Mouse (Mus musculus): ENCODE data around the gene Chd9. TPM values are rescaled to one million over a fixed set of nuclear protein-coding genes. Genes with fewer than 3 reads are reported as not detected.

The Chd9 gene
- polyA plus RNA-seq (2014; fragmentation: Nextera tagmentation; extraction: Ambion mirVana): 22.0 and 25.3 TPM in 2 replicates

DNA sequence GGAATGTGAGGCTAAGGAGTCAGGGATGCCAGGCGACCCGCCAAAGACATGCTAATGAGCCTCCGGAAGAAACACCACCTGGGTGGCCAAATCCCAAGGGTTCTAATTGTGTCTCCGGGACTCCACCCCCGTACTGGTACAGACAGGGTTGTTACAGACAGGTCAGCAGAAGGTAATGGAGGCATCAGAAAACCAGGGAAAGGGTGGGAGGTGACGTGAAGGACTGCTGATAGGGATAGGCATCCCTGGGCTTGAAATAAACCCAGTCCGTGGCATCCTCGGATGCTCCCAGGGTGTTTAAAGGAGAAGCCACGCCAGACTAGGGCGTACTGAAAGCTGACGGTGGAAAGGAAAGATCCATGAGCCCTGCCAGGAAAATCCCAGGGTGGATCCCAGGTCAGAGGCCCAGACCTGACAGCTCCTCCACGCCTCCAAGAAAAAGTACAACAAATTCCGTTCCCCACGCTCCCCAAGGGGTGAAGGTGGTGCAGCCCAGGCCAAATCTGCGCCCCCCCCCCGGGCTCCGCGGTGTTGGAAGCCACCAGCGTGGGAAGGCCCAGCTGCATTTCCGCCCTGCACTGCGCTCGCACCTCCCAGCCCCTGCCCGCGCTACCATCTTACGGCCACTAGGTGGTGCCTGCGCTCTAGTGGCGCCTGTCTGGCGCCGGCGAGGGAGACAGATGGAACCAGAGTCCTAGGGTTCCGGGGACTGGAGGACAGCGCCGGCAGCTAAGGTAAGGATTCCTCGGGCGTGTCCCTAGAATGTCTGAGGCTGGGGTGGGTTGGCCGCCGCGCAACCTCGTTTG, at the start of gene Chd9:
Chd9 (plus strand) TSS at position 172 of the 806 bp plus-strand sequence.
- peak within 1 kb of the TSS; percentile 67 for H3K9ac ChIP-seq (ENCODE audit: low read depth, low read length)
- peaks cover 20% of the 10 kb centered on the region for H3K4me1 ChIP-seq (replicated peaks; ENCODE audit: control insufficient read depth, insufficient read depth, low read length)
- H3K9me3 ChIP-seq (ENCODE audit: control insufficient read depth, low read length): no peaks in the 10 kb centered on the region
- H3K27ac ChIP-seq (ENCODE audit: low read depth, low read length): no peak within 1 kb of the TSS; the same call in 1 of the 2 replicates
- peak; percentile 93 for ATAC-seq (replicated peaks; ENCODE audit: low FRiP score)
- H3K36me3 ChIP-seq (ENCODE audit: control insufficient read depth, insufficient read depth, low read length): no peaks in the 10 kb centered on the region
- peak; percentile 91 for DNase-seq (ENCODE audit: low spot score)
- WGBS: 5% methylated on average over 39 of the region's 39 CpGs
- H3K4me3 ChIP-seq (ENCODE audit: low read depth, low read length): peak within 1 kb of the TSS; percentile 60
- no peaks in the 10 kb centered on the region for H3K27me3 ChIP-seq (replicated peaks; ENCODE audit: control insufficient read depth, insufficient read depth, low read length)
- peak within 1 kb of the TSS; percentile 89 for H3K4me2 ChIP-seq

- no peak overlapping the region for H3K27ac ChIP-seq (ENCODE audit: low read depth, low read length)
- ATAC-seq (replicated peaks; ENCODE audit: low FRiP score): no peak
- no peak overlapping the region for H3K9ac ChIP-seq (ENCODE audit: low read depth, low read length)
- H3K9me3 ChIP-seq (ENCODE audit: control insufficient read depth, low read length): no peaks in the 10 kb centered on the region
- no peak for DNase-seq (ENCODE audit: low spot score)
- H3K27me3 ChIP-seq (replicated peaks; ENCODE audit: control insufficient read depth, insufficient read depth, low read length): no peaks in the 10 kb centered on the region
- WGBS: 90% methylated on average over 1 of the region's 1 CpGs
- H3K4me1 ChIP-seq (replicated peaks; ENCODE audit: control insufficient read depth, insufficient read depth, low read length): no peaks in the 10 kb centered on the region
- H3K4me3 ChIP-seq (ENCODE audit: low read depth, low read length): no peak overlapping the region
- no peaks in the 10 kb centered on the region for H3K36me3 ChIP-seq (ENCODE audit: control insufficient read depth, insufficient read depth, low read length)
- no peak overlapping the region for H3K4me2 ChIP-seq
Measured at GRCm38 (mm10) chr8:90791616-90792015, 36.5 kb upstream of the Chd9 start.

DNA sequence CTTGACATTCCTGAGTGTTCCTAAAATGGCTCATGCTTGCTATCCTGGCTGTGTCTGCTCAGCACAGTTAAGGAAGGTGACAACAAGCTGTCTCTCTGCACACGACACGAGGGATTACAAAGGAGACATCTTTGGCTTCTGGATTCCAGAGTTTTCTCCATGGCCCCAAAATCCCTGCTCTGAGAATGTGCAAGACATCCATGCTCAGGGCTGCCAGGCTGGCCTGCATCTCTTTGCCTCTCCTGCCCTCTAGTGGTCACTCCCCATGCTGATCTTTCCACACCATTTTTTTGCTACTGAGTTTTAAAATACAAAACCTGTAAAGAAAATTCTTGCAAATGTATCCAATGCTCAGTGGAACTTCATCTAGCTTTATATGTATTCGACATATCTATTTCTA, 34.4 kb upstream of the Chd9 start:
- Histone ChIP-seq H3K4me3 (ENCODE audit: low read depth, low read length) (no peak overlapping the region), H3K9ac (ENCODE audit: low read depth, low read length) (no peak overlapping the region), H3K27me3 (replicated peaks; ENCODE audit: control insufficient read depth, insufficient read depth, low read length) (no peaks in the 10 kb centered on the region), H3K4me1 (replicated peaks; ENCODE audit: control insufficient read depth, insufficient read depth, low read length) (no peaks in the 10 kb centered on the region), H3K9me3 (ENCODE audit: control insufficient read depth, low read length) (no peaks in the 10 kb centered on the region), H3K36me3 (ENCODE audit: control insufficient read depth, insufficient read depth, low read length) (no peaks in the 10 kb centered on the region), H3K4me2 (no peak overlapping the region), H3K27ac (ENCODE audit: low read depth, low read length) (no peak overlapping the region)
- WGBS: 4% methylated on average over 3 of the region's 3 CpGs
- DNase-seq (ENCODE audit: low spot score) (peak; percentile 49), ATAC-seq (replicated peaks; ENCODE audit: low FRiP score) (no peak)

DNA sequence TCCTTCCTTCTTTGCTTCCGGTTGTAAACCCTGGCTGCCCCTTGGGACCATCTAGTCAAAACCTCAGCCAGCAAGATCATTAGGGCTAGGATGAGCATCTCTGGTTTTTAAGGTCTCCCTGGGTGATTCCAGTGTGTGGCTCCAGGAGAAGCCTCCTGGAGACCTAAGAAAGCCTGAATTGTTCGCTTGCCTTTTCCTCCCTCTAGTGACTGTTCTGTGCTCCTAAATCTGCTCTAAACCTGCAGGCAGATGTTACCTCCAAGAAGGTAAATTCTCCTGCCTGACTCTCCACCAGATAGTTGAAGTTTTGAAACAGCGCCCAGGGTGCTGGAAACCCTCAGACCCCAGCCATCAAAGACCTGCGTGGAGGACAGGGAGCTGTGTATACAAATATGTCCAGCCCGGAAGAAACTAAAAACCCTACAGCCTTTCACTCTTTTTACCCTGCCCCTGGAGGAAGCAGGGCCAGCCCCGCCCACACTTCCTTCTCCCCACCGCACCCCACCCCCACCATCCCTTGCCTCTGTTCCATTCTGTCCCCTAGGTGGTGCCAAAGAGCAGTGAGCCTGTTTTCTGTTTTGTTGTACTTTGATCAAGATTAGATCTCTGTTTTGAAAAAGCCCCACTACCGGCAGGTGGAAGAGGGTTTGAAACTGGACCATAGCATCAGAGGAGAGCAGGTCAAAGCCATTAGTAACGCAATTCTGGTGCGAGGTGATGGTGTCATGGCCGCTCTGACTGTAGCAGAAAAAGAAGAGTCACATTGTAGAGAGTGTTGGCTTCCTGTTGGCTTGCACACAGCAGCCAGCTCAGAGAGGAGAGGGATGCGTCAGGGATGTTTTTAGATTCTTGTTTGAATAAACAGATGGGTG, 32.9 kb upstream of the Chd9 start:
- Histone ChIP-seq H3K9me3 (ENCODE audit: control insufficient read depth, low read length) (no peaks in the 10 kb centered on the region), H3K27ac (ENCODE audit: low read depth, low read length) (no peak overlapping the region), H3K27me3 (replicated peaks; ENCODE audit: control insufficient read depth, insufficient read depth, low read length) (no peaks in the 10 kb centered on the region), H3K4me2 (peak overlapping the region; percentile 50), H3K36me3 (ENCODE audit: control insufficient read depth, insufficient read depth, low read length) (no peaks in the 10 kb centered on the region), H3K4me3 (ENCODE audit: low read depth, low read length) (peak overlapping the region; percentile 16; the same call in 1 of the 2 replicates), H3K4me1 (replicated peaks; ENCODE audit: control insufficient read depth, insufficient read depth, low read length) (no peaks in the 10 kb centered on the region), H3K9ac (ENCODE audit: low read depth, low read length) (no peak overlapping the region)
- WGBS: 8% methylated on average over 12 of the region's 12 CpGs
- peak; percentile 55 for DNase-seq (ENCODE audit: low spot score)
- ATAC-seq (replicated peaks; ENCODE audit: low FRiP score): peak; percentile 81

DNA sequence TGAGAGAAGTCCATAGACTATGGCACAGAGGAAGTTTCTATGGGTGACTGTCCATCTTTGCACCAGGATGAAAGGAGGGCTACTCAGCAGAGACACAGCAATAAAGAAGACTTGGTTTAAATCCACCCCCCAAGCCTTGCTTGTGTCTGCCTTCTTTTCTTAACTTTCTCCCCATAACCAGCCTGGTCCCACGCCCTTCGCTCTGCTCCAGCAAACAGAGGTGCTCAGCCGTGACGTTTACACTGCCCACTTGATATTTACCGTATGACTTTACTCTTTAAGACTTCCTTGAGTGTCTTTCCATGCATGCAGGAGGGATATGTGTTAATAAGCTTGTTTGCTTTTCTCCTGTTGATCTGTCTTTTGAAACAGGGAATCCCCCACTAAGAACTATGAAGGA, 28.7 kb upstream of the Chd9 start:
- H3K27me3 ChIP-seq (replicated peaks; ENCODE audit: control insufficient read depth, insufficient read depth, low read length): no peaks in the 10 kb centered on the region
- no peak overlapping the region for H3K4me2 ChIP-seq
- no peak overlapping the region for H3K27ac ChIP-seq (ENCODE audit: low read depth, low read length)
- 82% methylated on average over 5 of the region's 5 CpGs for WGBS
- H3K36me3 ChIP-seq (ENCODE audit: control insufficient read depth, insufficient read depth, low read length): no peaks in the 10 kb centered on the region
- H3K9me3 ChIP-seq (ENCODE audit: control insufficient read depth, low read length): no peaks in the 10 kb centered on the region
- ATAC-seq (replicated peaks; ENCODE audit: low FRiP score) (no peak), DNase-seq (ENCODE audit: low spot score) (no peak)
- no peak overlapping the region for H3K4me3 ChIP-seq (ENCODE audit: low read depth, low read length)
- H3K4me1 ChIP-seq (replicated peaks; ENCODE audit: control insufficient read depth, insufficient read depth, low read length): no peaks in the 10 kb centered on the region
- no peak overlapping the region for H3K9ac ChIP-seq (ENCODE audit: low read depth, low read length)

DNA sequence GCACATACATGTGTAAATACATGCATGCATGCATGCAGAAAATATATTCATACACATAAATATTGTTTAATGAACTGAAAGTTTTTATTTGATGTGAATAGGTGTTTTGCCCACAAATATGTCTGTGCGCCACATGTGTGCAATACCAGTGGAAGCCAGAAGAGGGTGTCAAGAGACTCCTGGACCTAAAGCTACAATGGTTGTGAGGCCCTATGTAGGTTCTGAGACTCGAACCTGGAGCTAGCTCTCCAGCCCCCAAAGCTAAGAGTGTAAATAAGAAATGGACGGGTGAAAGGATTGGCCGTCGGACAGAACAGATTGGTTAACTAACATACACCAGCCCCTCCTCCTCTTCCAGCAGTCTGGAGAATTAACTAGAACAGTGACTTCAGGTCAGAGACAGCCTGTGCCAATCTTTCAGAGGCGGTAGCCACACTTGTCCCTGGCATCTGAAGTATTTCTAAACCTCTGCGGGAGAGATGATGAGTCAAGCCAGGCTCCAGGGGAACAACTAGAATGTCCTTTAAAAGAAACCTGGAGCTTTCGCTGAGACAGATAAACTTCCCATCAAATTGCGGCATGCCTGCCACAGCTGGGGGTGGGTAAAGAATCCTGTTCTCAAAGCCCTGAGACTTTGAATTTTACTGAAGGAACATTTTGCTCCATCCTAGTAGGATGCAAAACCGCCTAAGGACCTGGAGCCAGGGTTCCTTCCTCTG, 14.4 kb upstream of the Chd9 start:
- no peak overlapping the region for H3K4me2 ChIP-seq
- DNase-seq (ENCODE audit: low spot score) (no peak), ATAC-seq (replicated peaks; ENCODE audit: low FRiP score) (no peak)
- H3K4me1 ChIP-seq (replicated peaks; ENCODE audit: control insufficient read depth, insufficient read depth, low read length): no peaks in the 10 kb centered on the region
- H3K27me3 ChIP-seq (replicated peaks; ENCODE audit: control insufficient read depth, insufficient read depth, low read length): no peaks in the 10 kb centered on the region
- H3K27ac ChIP-seq (ENCODE audit: low read depth, low read length): no peak overlapping the region
- no peak overlapping the region for H3K9ac ChIP-seq (ENCODE audit: low read depth, low read length)
- WGBS: 83% methylated on average over 10 of the region's 10 CpGs
- H3K9me3 ChIP-seq (ENCODE audit: control insufficient read depth, low read length): no peaks in the 10 kb centered on the region
- no peak overlapping the region for H3K4me3 ChIP-seq (ENCODE audit: low read depth, low read length)
- no peaks in the 10 kb centered on the region for H3K36me3 ChIP-seq (ENCODE audit: control insufficient read depth, insufficient read depth, low read length)

- WGBS: 82% methylated on average over 23 of the region's 23 CpGs
- ATAC-seq (replicated peaks; ENCODE audit: low FRiP score): no peak
- H3K9me3 ChIP-seq (ENCODE audit: control insufficient read depth, low read length): no peaks in the 10 kb centered on the region
Measured at GRCm38 (mm10) chr8:90816061-90816882, 11.9 kb upstream of the Chd9 start.

GRCm38 (mm10) chr8:90817293-90817692, 10.9 kb upstream of the Chd9 start, which contains the start of gene Gm19935:
TSS of gene Gm19935 (minus strand) at chr8:90817393.
- WGBS: 59% methylated on average over 2 of the region's 2 CpGs
- no peak for DNase-seq (ENCODE audit: low spot score)
- H3K36me3 ChIP-seq (ENCODE audit: control insufficient read depth, insufficient read depth, low read length): no peaks in the 10 kb centered on the region

More at GRCm38 (mm10) chr8:90816061-90816882, 11.9 kb upstream of the Chd9 start:
- DNase-seq (ENCODE audit: low spot score): no peak
- Histone ChIP-seq H3K36me3 (ENCODE audit: control insufficient read depth, insufficient read depth, low read length) (no peaks in the 10 kb centered on the region), H3K4me2 (no peak overlapping the region), H3K4me3 (ENCODE audit: low read depth, low read length) (no peak overlapping the region), H3K4me1 (replicated peaks; ENCODE audit: control insufficient read depth, insufficient read depth, low read length) (no peaks in the 10 kb centered on the region), H3K27me3 (replicated peaks; ENCODE audit: control insufficient read depth, insufficient read depth, low read length) (no peaks in the 10 kb centered on the region), H3K27ac (ENCODE audit: low read depth, low read length) (no peak overlapping the region), H3K9ac (ENCODE audit: low read depth, low read length) (no peak overlapping the region)

More at GRCm38 (mm10) chr8:90817293-90817692, 10.9 kb upstream of the Chd9 start, which contains the start of gene Gm19935:
- Histone ChIP-seq H3K27me3 (replicated peaks; ENCODE audit: control insufficient read depth, insufficient read depth, low read length) (no peaks in the 10 kb centered on the region), H3K9me3 (ENCODE audit: control insufficient read depth, low read length) (no peaks in the 10 kb centered on the region), H3K9ac (ENCODE audit: low read depth, low read length) (no peak within 1 kb of the TSS), H3K4me3 (ENCODE audit: low read depth, low read length) (no peak within 1 kb of the TSS), H3K4me2 (no peak within 1 kb of the TSS), H3K27ac (ENCODE audit: low read depth, low read length) (no peak within 1 kb of the TSS), H3K4me1 (replicated peaks; ENCODE audit: control insufficient read depth, insufficient read depth, low read length) (no peaks in the 10 kb centered on the region)
- no peak for ATAC-seq (replicated peaks; ENCODE audit: low FRiP score)
